Mouse (Mus musculus): ENCODE data around the gene Ap2a1. TPM values are rescaled to one million over a fixed set of nuclear protein-coding genes. Genes with fewer than 3 reads are reported as not detected.

The Ap2a1 gene
- polyA plus RNA-seq (2015; fragmentation: Nextera tagmentation; extraction: Ambion mirVana), result 128 and 133 TPM in 2 replicates

DNA sequence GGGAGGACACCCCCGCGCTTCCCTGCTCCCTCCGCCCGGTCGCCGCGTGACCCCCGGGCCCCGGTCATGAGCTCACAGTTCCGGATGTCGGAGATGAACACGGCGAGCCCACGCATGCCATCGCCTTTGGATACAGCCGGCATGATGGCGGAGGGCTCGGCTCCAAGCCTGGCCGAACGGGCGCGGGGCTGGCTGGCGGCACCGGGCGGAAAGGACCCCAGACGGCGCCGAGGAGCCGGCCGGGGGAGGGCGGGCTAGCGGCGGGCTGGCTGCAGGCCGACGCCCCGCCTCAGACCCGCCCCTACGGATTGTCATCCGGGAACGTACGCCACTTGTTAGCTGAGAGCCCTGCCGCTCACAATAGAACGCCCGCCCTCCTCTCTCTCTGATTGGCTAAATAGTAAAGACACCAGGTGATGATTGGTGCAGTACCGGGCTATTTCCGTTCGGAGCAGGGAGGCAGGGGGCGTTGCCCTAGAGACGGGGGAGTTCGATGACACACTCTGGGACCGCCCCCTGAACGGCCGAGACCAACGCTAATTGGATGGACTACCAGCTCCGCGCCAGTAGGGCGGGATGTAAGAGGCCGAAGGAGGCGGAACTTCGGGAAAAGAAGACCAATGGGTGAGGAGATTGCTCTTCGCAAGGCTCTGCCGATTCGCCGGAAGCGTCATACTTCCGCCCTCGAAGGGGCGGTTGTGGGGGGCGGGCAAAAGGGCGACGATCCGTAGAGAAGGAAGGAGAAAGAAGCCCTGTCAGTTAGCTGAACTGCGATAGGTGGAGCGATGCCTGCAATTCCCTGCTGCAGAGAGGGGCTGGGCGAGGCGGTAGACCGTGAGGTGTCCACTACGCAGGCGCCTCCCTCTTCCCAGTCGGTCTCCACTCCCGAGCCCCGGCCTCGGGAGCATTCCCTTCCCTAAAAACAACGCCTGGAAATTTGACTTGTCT, at the start of gene Ap2a1:
Ap2a1 (minus strand) TSS at position 293 of the 948 bp plus-strand sequence.
- H3K9ac ChIP-seq (ENCODE audit: low read depth, low read length), result peak within 1 kb of the TSS; percentile 97
- peak within 1 kb of the TSS; percentile 99 for H3K4me3 ChIP-seq (ENCODE audit: low read length)
- peak within 1 kb of the TSS; percentile 96 for H3K27ac ChIP-seq (ENCODE audit: low read depth, low read length)
- no peaks in the 10 kb centered on the region for H3K27me3 ChIP-seq (replicated peaks; ENCODE audit: control insufficient read depth, insufficient read depth, low read length)
- H3K36me3 ChIP-seq (ENCODE audit: control insufficient read depth, insufficient read depth, low read length), result no peaks in the 10 kb centered on the region
- H3K4me2 ChIP-seq (ENCODE audit: low read length), result peak within 1 kb of the TSS; percentile 80
- H3K4me1 ChIP-seq (ENCODE audit: control insufficient read depth, insufficient read depth, low read depth, low read length), result peaks cover 20% of the 10 kb centered on the region
- under 1% methylated on average over 84 of the region's 84 CpGs for WGBS
- H3K9me3 ChIP-seq (ENCODE audit: control insufficient read depth, low read length), result no peaks in the 10 kb centered on the region
- ATAC-seq, result peak; percentile 99

DNA sequence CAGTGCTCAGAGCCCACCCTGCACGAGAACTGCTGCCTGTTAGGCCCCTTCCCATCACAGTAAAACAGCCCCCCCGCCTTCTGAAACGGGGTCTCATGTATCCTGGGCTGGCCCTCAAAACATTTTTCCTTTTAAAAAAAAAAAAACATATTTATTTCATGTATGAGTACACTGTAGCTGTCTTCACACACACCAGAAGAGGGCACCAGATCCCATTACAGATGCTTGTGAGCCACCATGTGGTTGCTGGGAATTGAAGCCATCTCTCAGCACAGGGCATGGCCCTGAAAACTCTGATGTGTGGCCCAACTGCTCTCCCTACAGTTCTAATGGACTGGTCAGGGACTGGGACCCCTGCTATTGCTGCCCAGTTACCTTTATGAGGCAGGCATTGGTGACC, 49.0 kb upstream of the Ap2a1 start:
- no peak for ATAC-seq
- Histone ChIP-seq H3K27me3 (replicated peaks; ENCODE audit: control insufficient read depth, insufficient read depth, low read length) (no peaks in the 10 kb centered on the region), H3K4me2 (ENCODE audit: low read length) (no peak overlapping the region), H3K4me1 (ENCODE audit: control insufficient read depth, insufficient read depth, low read depth, low read length) (peaks cover 10% of the 10 kb centered on the region), H3K27ac (ENCODE audit: low read depth, low read length) (no peak overlapping the region), H3K9ac (ENCODE audit: low read depth, low read length) (no peak overlapping the region), H3K36me3 (ENCODE audit: control insufficient read depth, insufficient read depth, low read length) (peaks cover 49% of the 10 kb centered on the region), H3K9me3 (ENCODE audit: control insufficient read depth, low read length) (no peaks in the 10 kb centered on the region), H3K4me3 (ENCODE audit: low read length) (no peak overlapping the region)
- WGBS, result 100% methylated on average over 3 of the region's 3 CpGs

DNA sequence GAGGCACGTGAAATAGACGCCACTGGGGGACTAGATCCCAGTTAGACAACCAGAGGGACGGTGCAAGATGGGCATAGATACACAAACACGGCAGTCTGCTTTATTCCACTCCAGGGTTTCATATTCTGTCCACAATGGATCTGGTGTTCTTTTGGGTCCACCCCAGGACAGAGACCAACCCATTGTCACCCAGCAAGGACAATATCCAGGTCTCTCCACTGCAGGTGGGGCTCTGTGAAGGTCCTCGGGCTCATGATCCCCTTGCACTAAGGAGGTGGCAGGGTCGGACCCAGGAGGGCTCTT, 45.8 kb upstream of the Ap2a1 start:
- WGBS, result 17% methylated on average over 6 of the region's 6 CpGs
- no peak for ATAC-seq
- Histone ChIP-seq H3K4me1 (ENCODE audit: control insufficient read depth, insufficient read depth, low read depth, low read length) (peaks cover 34% of the 10 kb centered on the region), H3K4me3 (ENCODE audit: low read length) (peak overlapping the region; percentile 58; the same call in 1 of the 2 replicates), H3K9me3 (ENCODE audit: control insufficient read depth, low read length) (no peaks in the 10 kb centered on the region), H3K27me3 (replicated peaks; ENCODE audit: control insufficient read depth, insufficient read depth, low read length) (no peaks in the 10 kb centered on the region), H3K27ac (ENCODE audit: low read depth, low read length) (peak overlapping the region; percentile 95), H3K36me3 (ENCODE audit: control insufficient read depth, insufficient read depth, low read length) (peaks cover 30% of the 10 kb centered on the region), H3K4me2 (ENCODE audit: low read length) (peak overlapping the region; percentile 96), H3K9ac (ENCODE audit: low read depth, low read length) (peak overlapping the region; percentile 2; the same call in 1 of the 2 replicates)

DNA sequence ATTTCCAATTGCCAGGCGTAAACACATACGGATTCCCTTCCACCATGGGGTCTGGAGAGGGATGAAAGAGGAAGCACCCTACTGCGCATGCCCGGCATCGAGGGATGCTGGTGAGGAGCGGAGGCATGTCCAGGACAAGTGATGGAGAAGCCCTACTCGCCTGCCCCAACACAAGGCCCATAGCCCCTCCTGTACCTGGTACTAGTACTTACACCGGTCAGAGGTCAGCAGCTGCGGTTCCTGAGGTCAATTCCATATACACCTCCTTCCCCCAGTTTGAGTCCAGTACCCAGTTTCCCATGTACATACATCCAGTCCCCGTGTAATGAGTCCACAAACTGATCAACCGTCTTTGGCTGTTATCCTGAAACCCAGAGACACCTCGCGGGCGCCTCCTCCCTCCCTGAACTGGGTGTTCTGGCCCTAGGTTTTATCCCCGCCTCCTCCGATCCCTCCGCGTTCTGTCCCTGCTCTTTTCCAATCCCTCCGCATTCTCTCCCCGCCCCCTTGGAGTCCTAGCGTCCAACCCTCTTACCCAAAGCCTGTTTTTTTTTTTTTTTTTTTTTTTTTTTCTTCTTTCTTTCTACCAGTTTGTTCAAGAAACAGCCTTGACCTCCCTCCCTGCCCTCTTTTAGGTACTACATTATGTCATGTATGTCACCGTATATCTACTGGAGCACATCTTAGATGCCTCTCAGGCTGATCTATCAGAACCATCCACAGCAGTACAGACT, 45.3 kb upstream of the Ap2a1 start, which contains the start of gene Cpt1c:
Cpt1c (minus strand) TSS at position 469 of the 734 bp plus-strand sequence.
- Histone ChIP-seq H3K4me1 (ENCODE audit: control insufficient read depth, insufficient read depth, low read depth, low read length) (peaks cover 36% of the 10 kb centered on the region), H3K27me3 (replicated peaks; ENCODE audit: control insufficient read depth, insufficient read depth, low read length) (no peaks in the 10 kb centered on the region), H3K36me3 (ENCODE audit: control insufficient read depth, insufficient read depth, low read length) (peaks cover 27% of the 10 kb centered on the region), H3K4me2 (ENCODE audit: low read length) (peak within 1 kb of the TSS; percentile 96), H3K4me3 (ENCODE audit: low read length) (peak within 1 kb of the TSS; percentile 58), H3K9ac (ENCODE audit: low read depth, low read length) (peak within 1 kb of the TSS; percentile 77), H3K9me3 (ENCODE audit: control insufficient read depth, low read length) (no peaks in the 10 kb centered on the region), H3K27ac (ENCODE audit: low read depth, low read length) (peak within 1 kb of the TSS; percentile 95)
- peak; percentile 45 for ATAC-seq
- under 1% methylated on average over 22 of the region's 22 CpGs for WGBS

DNA sequence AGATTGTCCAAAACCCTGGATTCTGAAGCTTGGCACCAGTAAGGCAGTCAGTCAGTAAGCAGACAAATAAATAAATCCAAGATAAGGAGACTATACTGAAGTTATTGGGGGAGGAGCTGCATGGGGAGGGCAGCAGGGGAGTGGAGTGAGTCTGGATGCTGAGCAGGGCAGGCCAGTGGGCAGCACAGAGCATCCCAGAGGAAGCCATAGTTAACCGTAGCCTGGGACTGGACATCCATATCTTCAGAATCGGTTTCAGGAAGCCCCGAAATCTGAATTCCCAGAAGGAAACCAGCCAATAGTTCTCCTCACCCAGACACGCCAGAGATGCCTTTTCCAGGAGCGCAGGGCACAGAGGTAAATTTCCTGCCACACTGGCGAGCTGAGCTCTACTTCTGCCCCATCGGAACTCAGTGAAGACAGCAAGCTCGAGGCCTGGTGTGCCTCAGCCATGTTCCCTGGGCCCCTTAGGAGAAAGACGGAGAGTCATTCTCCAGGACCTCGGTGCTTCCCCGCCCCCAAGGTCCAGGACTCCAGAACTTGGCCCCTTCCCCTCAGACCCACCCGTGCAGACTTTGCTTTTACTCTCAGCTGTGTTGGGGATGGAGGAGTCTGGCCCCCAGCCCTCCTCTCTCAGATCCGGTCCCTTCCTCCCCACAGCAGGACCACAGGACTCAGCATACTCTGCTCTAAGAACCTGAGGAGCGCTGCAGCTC, 44.3 kb upstream of the Ap2a1 start:
- H3K27ac ChIP-seq (ENCODE audit: low read depth, low read length), result peak overlapping the region; percentile 95
- H3K36me3 ChIP-seq (ENCODE audit: control insufficient read depth, insufficient read depth, low read length), result peaks cover 19% of the 10 kb centered on the region
- H3K4me3 ChIP-seq (ENCODE audit: low read length), result peak overlapping the region; percentile 58
- no peaks in the 10 kb centered on the region for H3K27me3 ChIP-seq (replicated peaks; ENCODE audit: control insufficient read depth, insufficient read depth, low read length)
- peak overlapping the region; percentile 96 for H3K4me2 ChIP-seq (ENCODE audit: low read length)
- H3K9me3 ChIP-seq (ENCODE audit: control insufficient read depth, low read length), result no peaks in the 10 kb centered on the region
- WGBS, result 31% methylated on average over 14 of the region's 14 CpGs
- ATAC-seq, result no peak
- H3K9ac ChIP-seq (ENCODE audit: low read depth, low read length), result peak overlapping the region; percentile 77
- H3K4me1 ChIP-seq (ENCODE audit: control insufficient read depth, insufficient read depth, low read depth, low read length), result peaks cover 36% of the 10 kb centered on the region

DNA sequence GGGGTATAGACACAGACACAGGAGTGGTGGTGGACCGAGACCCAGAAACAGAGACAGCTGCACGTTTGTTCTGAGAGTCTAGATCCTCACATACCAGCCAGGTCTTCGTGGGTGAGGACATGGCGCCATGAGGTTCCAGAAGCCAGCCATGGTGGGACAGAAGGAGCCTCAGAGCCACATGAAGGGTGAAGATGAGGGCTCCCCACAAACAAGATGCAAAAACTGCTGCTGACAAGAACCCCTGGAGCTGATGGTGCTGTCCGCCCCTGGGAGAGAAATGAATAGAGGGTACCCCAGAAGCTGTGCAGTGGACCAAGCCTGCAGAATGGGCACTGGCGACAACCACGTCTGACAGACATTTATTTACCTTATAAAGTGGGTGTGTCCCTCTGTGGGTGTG, 41.8 kb upstream of the Ap2a1 start:
- peaks cover 6% of the 10 kb centered on the region for H3K36me3 ChIP-seq (ENCODE audit: control insufficient read depth, insufficient read depth, low read length)
- H3K9ac ChIP-seq (ENCODE audit: low read depth, low read length), result peak overlapping the region; percentile 46
- peaks cover 36% of the 10 kb centered on the region for H3K4me1 ChIP-seq (ENCODE audit: control insufficient read depth, insufficient read depth, low read depth, low read length)
- H3K9me3 ChIP-seq (ENCODE audit: control insufficient read depth, low read length), result no peaks in the 10 kb centered on the region
- H3K4me3 ChIP-seq (ENCODE audit: low read length), result peak overlapping the region; percentile 46
- 68% methylated on average over 7 of the region's 7 CpGs for WGBS
- peak overlapping the region; percentile 64 for H3K4me2 ChIP-seq (ENCODE audit: low read length)
- no peak for ATAC-seq
- peak overlapping the region; percentile 67 for H3K27ac ChIP-seq (ENCODE audit: low read depth, low read length)
- no peaks in the 10 kb centered on the region for H3K27me3 ChIP-seq (replicated peaks; ENCODE audit: control insufficient read depth, insufficient read depth, low read length)

DNA sequence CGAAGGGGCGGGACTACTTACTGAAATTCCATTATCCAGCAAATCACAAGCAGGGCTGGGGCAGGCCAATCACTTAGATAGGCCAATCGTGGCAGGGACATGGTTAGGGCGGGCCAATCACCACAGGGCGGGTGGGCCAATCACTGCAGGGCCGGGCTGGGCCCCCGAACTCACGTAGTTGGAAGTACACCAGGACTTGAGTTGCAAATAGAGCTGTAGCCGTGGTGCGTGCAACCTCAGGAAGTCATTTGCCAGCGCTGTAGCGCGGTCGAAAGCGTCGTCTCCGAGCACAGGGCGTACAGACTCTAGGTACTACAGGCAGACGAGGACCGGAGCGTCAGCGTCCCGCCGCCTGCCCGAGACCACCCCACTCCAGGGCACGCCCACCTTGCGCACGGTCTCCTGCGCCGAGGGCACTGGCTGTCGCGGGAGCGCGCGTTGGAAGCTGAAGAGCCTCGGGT, 41.0 kb upstream of the Ap2a1 start:
- Histone ChIP-seq H3K4me1 (ENCODE audit: control insufficient read depth, insufficient read depth, low read depth, low read length) (peaks cover 36% of the 10 kb centered on the region), H3K9me3 (ENCODE audit: control insufficient read depth, low read length) (no peaks in the 10 kb centered on the region), H3K9ac (ENCODE audit: low read depth, low read length) (peak overlapping the region; percentile 46), H3K4me3 (ENCODE audit: low read length) (peak overlapping the region; percentile 46), H3K27ac (ENCODE audit: low read depth, low read length) (peak overlapping the region; percentile 67), H3K36me3 (ENCODE audit: control insufficient read depth, insufficient read depth, low read length) (peaks cover 14% of the 10 kb centered on the region), H3K4me2 (ENCODE audit: low read length) (peak overlapping the region; percentile 64), H3K27me3 (replicated peaks; ENCODE audit: control insufficient read depth, insufficient read depth, low read length) (no peaks in the 10 kb centered on the region)
- ATAC-seq, result peak; percentile 96
- WGBS, result 0% methylated on average over 36 of the region's 36 CpGs

DNA sequence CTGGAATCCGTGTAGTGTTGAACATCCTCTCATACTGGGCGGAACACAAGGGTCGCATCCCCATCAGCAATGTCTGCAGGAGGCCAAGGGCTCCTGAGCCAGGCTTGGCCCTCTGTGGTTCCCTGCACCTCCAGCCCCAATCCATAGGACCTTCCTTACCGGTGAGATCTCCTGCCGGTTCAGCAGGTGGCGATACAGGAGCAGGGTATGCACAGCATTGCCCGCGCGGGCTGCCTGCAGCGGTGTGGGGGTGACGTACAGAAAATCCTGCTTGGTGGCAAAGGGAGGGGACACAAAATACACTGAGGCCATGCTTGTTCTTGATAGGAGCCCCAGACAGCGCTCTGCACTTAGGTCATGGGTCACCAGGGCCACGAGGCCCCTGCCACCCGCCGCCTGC, 37.3 kb upstream of the Ap2a1 start:
- no peak overlapping the region for H3K9ac ChIP-seq (ENCODE audit: low read depth, low read length)
- H3K9me3 ChIP-seq (ENCODE audit: control insufficient read depth, low read length), result no peaks in the 10 kb centered on the region
- no peak overlapping the region for H3K4me2 ChIP-seq (ENCODE audit: low read length)
- no peak overlapping the region for H3K4me3 ChIP-seq (ENCODE audit: low read length)
- H3K36me3 ChIP-seq (ENCODE audit: control insufficient read depth, insufficient read depth, low read length), result peaks cover 29% of the 10 kb centered on the region
- H3K4me1 ChIP-seq (ENCODE audit: control insufficient read depth, insufficient read depth, low read depth, low read length), result peaks cover 13% of the 10 kb centered on the region
- WGBS, result 82% methylated on average over 15 of the region's 15 CpGs
- H3K27ac ChIP-seq (ENCODE audit: low read depth, low read length), result no peak overlapping the region
- no peaks in the 10 kb centered on the region for H3K27me3 ChIP-seq (replicated peaks; ENCODE audit: control insufficient read depth, insufficient read depth, low read length)
- ATAC-seq, result no peak
